Mouse (Mus musculus): ENCODE results near the gene Cdh11.

- no peak for TF ChIP-seq CTCF (IDR thresholded peaks at IDR 0.05)
- no peak for TF ChIP-seq EP300 (IDR thresholded peaks at IDR 0.05)
These were observed 14.0 kb downstream of the Cdh11 start for GRCm38 (mm10) chr8:102771456-102771855.

Data from lung, postnatal 0 days (tissue).